Mouse (Mus musculus): ENCODE measurements at regions not wholly inside any gene's neighbourhood (a gene's known extent, or its start where the extent isn't known, plus 50 kb on each side); places are given as distances from the start of the nearest gene placed in this dataset.

GRCm38 (mm10) chr7:129896291-129896690 lies 304.6 kb downstream of the Wdr11 start:
- no peak for DNase-seq (ENCODE audit: extremely low spot score in 1 of 2, low spot score in 2 of 2)
- intact Hi-C loops (cut with DNase I): no loop called here

GRCm38 (mm10) chr7:129897511-129897910 lies 305.8 kb downstream of the Wdr11 start:
- intact Hi-C loops (cut with DNase I): no loop called here
- no peak for DNase-seq (ENCODE audit: extremely low spot score in 1 of 2, low spot score in 2 of 2)

- no peak for DNase-seq (ENCODE audit: extremely low spot score in 1 of 2, low spot score in 2 of 2)
- intact Hi-C loops (cut with DNase I): no loop called here
These were observed 310.6 kb downstream of the Wdr11 start for GRCm38 (mm10) chr7:129902256-129902655.

GRCm38 (mm10) chr7:129903126-129903525 lies 311.5 kb downstream of the Wdr11 start:
- no peak for DNase-seq (ENCODE audit: extremely low spot score in 1 of 2, low spot score in 2 of 2)
- intact Hi-C loops (cut with DNase I): no loop called here

GRCm38 (mm10) chr7:129906131-129906530 lies 314.5 kb downstream of the Wdr11 start:
- intact Hi-C loops (cut with DNase I): no loop called here
- no peak for DNase-seq (ENCODE audit: extremely low spot score in 1 of 2, low spot score in 2 of 2)

GRCm38 (mm10) chr7:129908826-129909225 lies 317.2 kb downstream of the Wdr11 start:
- DNase-seq (ENCODE audit: extremely low spot score in 1 of 2, low spot score in 2 of 2): no peak
- intact Hi-C loops (cut with DNase I): no loop called here

GRCm38 (mm10) chr7:129909730-129910129 lies 318.1 kb downstream of the Wdr11 start:
- intact Hi-C loops (cut with DNase I): no loop called here
- DNase-seq (ENCODE audit: extremely low spot score in 1 of 2, low spot score in 2 of 2): no peak

GRCm38 (mm10) chr7:129910826-129911225 lies 319.2 kb downstream of the Wdr11 start:
- intact Hi-C loops (cut with DNase I): no loop called here
- DNase-seq (ENCODE audit: extremely low spot score in 1 of 2, low spot score in 2 of 2): no peak

GRCm38 (mm10) chr7:129914871-129915270 lies 323.2 kb downstream of the Wdr11 start:
- intact Hi-C loops (cut with DNase I): no loop called here
- DNase-seq (ENCODE audit: extremely low spot score in 1 of 2, low spot score in 2 of 2): no peak

GRCm38 (mm10) chr7:129918240-129919200 lies 326.9 kb downstream of the Wdr11 start:
- DNase-seq (ENCODE audit: extremely low spot score in 1 of 2, low spot score in 2 of 2): no peak
- intact Hi-C loops (cut with DNase I): no loop called here

GRCm38 (mm10) chr7:129922291-129922690 lies 330.6 kb downstream of the Wdr11 start:
- DNase-seq (ENCODE audit: extremely low spot score in 1 of 2, low spot score in 2 of 2): no peak
- intact Hi-C loops (cut with DNase I): no loop called here

- intact Hi-C loops (cut with DNase I): no loop called here
- DNase-seq (ENCODE audit: extremely low spot score in 1 of 2, low spot score in 2 of 2): no peak
These were observed 345.1 kb downstream of the Wdr11 start for GRCm38 (mm10) chr7:129936731-129937130.

GRCm38 (mm10) chr7:129937715-129938114 lies 346.1 kb downstream of the Wdr11 start:
- no peak for DNase-seq (ENCODE audit: extremely low spot score in 1 of 2, low spot score in 2 of 2)
- intact Hi-C loops (cut with DNase I): no loop called here

GRCm38 (mm10) chr7:129938141-129938540 lies 346.5 kb downstream of the Wdr11 start:
- DNase-seq (ENCODE audit: extremely low spot score in 1 of 2, low spot score in 2 of 2): no peak
- intact Hi-C loops (cut with DNase I): no loop called here

GRCm38 (mm10) chr7:129939266-129939665 lies 347.6 kb downstream of the Wdr11 start:
- intact Hi-C loops (cut with DNase I): no loop called here
- DNase-seq (ENCODE audit: extremely low spot score in 1 of 2, low spot score in 2 of 2): no peak

- intact Hi-C loops (cut with DNase I): no loop called here
- DNase-seq (ENCODE audit: extremely low spot score in 1 of 2, low spot score in 2 of 2): no peak
These were observed 349.8 kb downstream of the Wdr11 start for GRCm38 (mm10) chr7:129941311-129942029.

GRCm38 (mm10) chr7:129948613-129949110 lies 357.0 kb downstream of the Wdr11 start:
- intact Hi-C loops (cut with DNase I): no loop called here
- DNase-seq (ENCODE audit: extremely low spot score in 1 of 2, low spot score in 2 of 2): no peak

- intact Hi-C loops (cut with DNase I): no loop called here
- DNase-seq (ENCODE audit: extremely low spot score in 1 of 2, low spot score in 2 of 2): no peak
These were observed 358.8 kb downstream of the Wdr11 start for GRCm38 (mm10) chr7:129950456-129950855.

- intact Hi-C loops (cut with DNase I): no loop called here
- no peak for DNase-seq (ENCODE audit: extremely low spot score in 1 of 2, low spot score in 2 of 2)
These were observed 366.7 kb downstream of the Wdr11 start for GRCm38 (mm10) chr7:129958379-129958778.

GRCm38 (mm10) chr7:129962575-129962974 lies 370.9 kb downstream of the Wdr11 start:
- intact Hi-C loops (cut with DNase I): no loop called here
- no peak for DNase-seq (ENCODE audit: extremely low spot score in 1 of 2, low spot score in 2 of 2)
